Mouse (Mus musculus) myocyte (in vitro differentiated cells): ENCODE results near the gene Lmo3.

Source experiments
- CEBPB ChIP-seq: IDR thresholded peaks from 2 replicates; pipeline ENCODE4 v1.6.1; 2011; ENCODE audit warnings: mild to moderate bottlenecking, moderate library complexity; ENCODE audit not compliant: poor library complexity, insufficient read depth, severe bottlenecking
- E2F4 ChIP-seq: IDR thresholded peaks from one replicate; pipeline ENCODE4 v1.6.1; 2011; ENCODE audit warnings: mild to moderate bottlenecking, control low read depth, moderate library complexity; ENCODE audit not compliant: insufficient read depth
- POLR2A ChIP-seq: IDR thresholded peaks from one replicate; pipeline ENCODE4 v1.6.1; 2011; ENCODE audit warnings: low read depth, mild to moderate bottlenecking, control low read depth, moderate library complexity; ENCODE audit not compliant: insufficient read length
- REST ChIP-seq: IDR thresholded peaks from one replicate; pipeline ENCODE4 v1.6.1; 2011; ENCODE audit warnings: mild to moderate bottlenecking, control low read depth, moderate library complexity; ENCODE audit not compliant: insufficient read depth, insufficient read length
- TCF12 ChIP-seq: IDR thresholded peaks from one replicate; pipeline ENCODE4 v1.6.1; 2011; ENCODE audit warnings: mild to moderate bottlenecking, control low read depth; ENCODE audit not compliant: poor library complexity, insufficient read depth, severe bottlenecking
- TCF3 ChIP-seq: IDR thresholded peaks from one replicate; pipeline ENCODE4 v1.6.1; 2011; ENCODE audit warnings: low read depth, control low read depth; ENCODE audit not compliant: insufficient read length
- USF1 ChIP-seq: IDR thresholded peaks from one replicate; pipeline ENCODE4 v1.6.1; 2011; ENCODE audit warnings: low read depth, mild to moderate bottlenecking, control low read depth, moderate library complexity

DNA sequence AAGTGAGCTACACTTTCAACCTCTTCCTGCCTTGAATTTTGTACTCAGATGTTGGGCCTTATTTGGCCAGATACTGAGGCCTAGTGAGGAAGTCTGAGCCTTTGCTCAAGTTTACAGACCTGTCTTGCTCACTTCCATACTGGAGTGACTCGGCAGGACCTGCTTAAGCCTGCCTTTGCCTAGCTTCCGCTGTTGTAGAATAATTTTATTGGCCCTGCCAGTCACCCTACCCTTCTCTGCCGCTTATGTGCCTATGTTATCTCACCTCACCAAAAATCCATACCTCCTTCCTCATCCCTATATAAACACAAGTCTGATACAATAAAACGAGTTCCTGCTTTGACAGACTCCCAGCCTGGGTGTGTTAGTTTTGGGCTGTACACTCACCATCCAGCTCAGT lies 235.2 kb downstream of the Lmo3 start:
- TF ChIP-seq POLR2A (no peak), E2F4 (no peak), CEBPB (no peak), TCF12 (no peak), USF1 (no peak), REST (no peak), TCF3 (no peak)
